Mouse (Mus musculus): ENCODE results near the gene Topbp1.

DNA sequence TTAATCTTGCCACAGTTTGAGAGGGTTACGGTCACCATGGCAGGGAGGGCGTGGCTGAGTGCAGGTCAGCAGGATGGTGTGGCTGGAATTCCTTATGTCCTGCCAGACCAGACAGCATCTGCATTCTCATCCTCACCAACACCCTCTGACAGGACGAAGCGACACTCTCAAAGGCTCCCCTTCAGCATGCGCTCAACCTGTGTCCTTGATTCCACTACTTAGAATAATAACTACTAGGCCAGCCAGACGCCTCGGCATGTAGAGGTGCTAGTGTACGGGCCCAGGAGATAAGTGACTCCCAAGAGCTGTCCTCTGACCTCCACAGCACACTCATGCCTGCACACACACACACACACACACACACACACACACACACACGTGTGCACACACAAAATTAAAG is 74.2 kb downstream of the Topbp1 start:
- TF ChIP-seq POLR2A (IDR thresholded peaks at IDR 0.05; ENCODE audit: extremely low read depth, insufficient read depth, low read length): no peak
- TF ChIP-seq CTCF (IDR thresholded peaks at IDR 0.05; ENCODE audit: low read depth, low read length): no peak

Data from liver, adult 2 months (tissue).